Mouse (Mus musculus) liver, postnatal 0 days (tissue): ENCODE measurements around the gene Rnf141.

Experiments
- CTCF ChIP-seq: sonication (generic); IDR thresholded peaks from 2 replicates; pipeline ENCODE4 v1.5.1; 2016; ENCODE audit warnings: antibody characterized with exemption, low read depth
- EP300 ChIP-seq: IDR thresholded peaks from 2 replicates; pipeline ENCODE4 v1.6.1; 2016; ENCODE audit warnings: antibody characterized with exemption, low read depth, mild to moderate bottlenecking

DNA sequence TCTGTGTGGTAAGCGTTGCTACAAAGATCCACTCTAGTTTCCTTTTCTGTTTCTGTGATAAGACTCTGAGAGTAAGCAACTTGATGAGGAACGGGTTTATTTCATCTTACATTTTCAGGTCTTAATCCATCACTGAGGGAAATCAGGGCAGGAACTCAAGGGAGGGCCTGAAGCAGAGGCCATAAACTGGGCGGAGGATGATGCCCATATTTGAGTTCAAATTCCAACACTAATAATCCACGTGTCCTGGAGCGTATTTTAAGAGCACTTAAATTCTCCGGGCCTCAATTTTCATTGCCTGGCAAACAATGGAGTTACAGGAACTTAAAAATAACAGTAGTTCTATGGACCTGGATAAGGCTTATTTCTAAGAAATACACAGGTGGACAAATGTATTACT, 21.3 kb upstream of the Rnf141 start:
- TF ChIP-seq CTCF (no peak), EP300 (no peak)
